Mouse (Mus musculus): ENCODE data around the gene Adgrg2. TPM values are rescaled to one million over a fixed set of nuclear protein-coding genes. Genes with fewer than 3 reads are reported as not detected.

Adgrg2 gene
- polyA plus RNA-seq (2014; fragmentation: Illumina TruSeq; extraction: RNeasy Lipid Tissue Mini Kit (QIAGEN cat#74804); ENCODE audit: insufficient read depth, low read depth, low replicate concordance) = 0.64 TPM

DNA sequence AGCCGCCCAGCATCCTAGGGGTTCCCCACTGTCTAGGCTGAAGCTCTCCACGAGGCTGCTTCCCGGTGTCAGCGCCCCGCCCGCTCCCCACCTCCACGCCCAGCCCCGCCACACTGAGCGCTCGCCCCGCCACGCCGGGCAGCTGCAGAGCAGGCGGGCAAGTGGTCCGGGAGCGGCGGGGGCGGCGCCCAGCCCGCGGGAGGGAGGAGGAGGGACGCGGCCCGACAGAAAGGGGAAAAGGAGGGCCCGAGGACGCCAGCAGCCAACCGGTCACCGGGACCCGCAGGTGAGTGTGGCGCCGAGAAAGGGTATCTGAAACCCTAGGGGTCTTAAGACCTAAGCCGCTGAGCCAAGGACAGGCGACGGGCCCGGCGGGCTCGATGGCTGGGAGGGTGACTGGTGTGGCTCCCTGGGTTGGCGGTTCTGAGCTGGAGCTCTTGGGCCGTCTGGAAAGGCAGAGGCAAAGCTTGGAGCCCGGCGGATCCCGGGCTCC lies at the start of gene Adgrg2:
Gene Adgrg2 (plus strand): TSS at position 227 of the 493 bp plus-strand sequence.

GRCm38 (mm10) chrX:160502048-160503041 lies 111.9 kb downstream of the Adgrg2 start, which contains the start of gene Phka2:
Gene Phka2 (plus strand): TSS chrX:160502166.

Other genes with a start within 250 kb of the Adgrg2 start
- gene Phka2, start 111.5 kb downstream of the Adgrg2 start, polyA plus RNA-seq (2014; fragmentation: Illumina TruSeq; extraction: RNeasy Lipid Tissue Mini Kit (QIAGEN cat#74804); ENCODE audit: insufficient read depth, low read depth, low replicate concordance) = 4.0 TPM